Mouse (Mus musculus) liver, embryonic 12.5 days (tissue): ENCODE measurements around the gene Pth1r. TPM values are rescaled to one million over a fixed set of nuclear protein-coding genes. Genes with fewer than 3 reads are reported as not detected.

ENCODE experiments used
- ATAC-seq: fragments of 200-750 bp; cut with Nextera tagmentation; 2 replicates; pipeline ENCODE4 v1.8.0; 2017; ENCODE audit warnings: moderate number of reproducible peaks, mild to moderate bottlenecking, moderate library complexity
- H3K27ac ChIP-seq: fragments of 300-500 bp; sonication (generic); 2 replicates; pipeline ENCODE4 v1.5.1; 2016; ENCODE audit warnings: mild to moderate bottlenecking
- H3K27me3 ChIP-seq: fragments of 300-500 bp; sonication (generic); replicated peaks from 2 replicates; pipeline ENCODE4 v1.6.1; 2016; ENCODE audit warnings: mild to moderate bottlenecking, moderate library complexity
- H3K36me3 ChIP-seq: fragments of 300-500 bp; sonication (generic); 2 replicates; pipeline ENCODE4 v1.6.1; 2016; ENCODE audit warnings: mild to moderate bottlenecking, moderate library complexity
- H3K4me1 ChIP-seq: fragments of 300-500 bp; sonication (generic); 2 replicates; pipeline ENCODE4 v1.6.1; 2016
- H3K4me2 ChIP-seq: fragments of 300-500 bp; sonication (generic); 2 replicates; pipeline ENCODE4 v1.6.1; 2016; ENCODE audit warnings: mild to moderate bottlenecking, moderate library complexity
- H3K4me3 ChIP-seq: fragments of 300-500 bp; sonication (generic); 2 replicates; pipeline ENCODE4 v1.5.1; 2016; ENCODE audit warnings: mild to moderate bottlenecking, moderate library complexity
- H3K9ac ChIP-seq: fragments of 300-500 bp; sonication (generic); 2 replicates; pipeline ENCODE4 v1.6.1; 2016; ENCODE audit warnings: mild to moderate bottlenecking, moderate library complexity
- H3K9me3 ChIP-seq: fragments of 300-500 bp; sonication (generic); replicated peaks from 2 replicates; pipeline ENCODE4 v1.6.1; 2016; ENCODE audit warnings: mild to moderate bottlenecking, moderate library complexity
- WGBS: fragments of 180-500 bp; shearing (Covaris S2); methylation state at CpG from one replicate; pipeline ENCODE4 v1.1.7; 2016; ENCODE audit not compliant: insufficient replicate concordance; 5-methylcytosine and 5-hydroxymethylcytosine counted together
- polyA plus RNA-seq: library from polyadenylated mRNA; unstranded; fragments of >200 nt; fragmentation: Nextera tagmentation; extraction: Ambion mirVana; gene quantifications from 2 replicates; pipeline ENCODE4 v1.2.1, GENCODE M21; 2016

The Pth1r gene
- polyA plus RNA-seq, 1 experiment from 2014 or later = 9.1 TPM

DNA sequence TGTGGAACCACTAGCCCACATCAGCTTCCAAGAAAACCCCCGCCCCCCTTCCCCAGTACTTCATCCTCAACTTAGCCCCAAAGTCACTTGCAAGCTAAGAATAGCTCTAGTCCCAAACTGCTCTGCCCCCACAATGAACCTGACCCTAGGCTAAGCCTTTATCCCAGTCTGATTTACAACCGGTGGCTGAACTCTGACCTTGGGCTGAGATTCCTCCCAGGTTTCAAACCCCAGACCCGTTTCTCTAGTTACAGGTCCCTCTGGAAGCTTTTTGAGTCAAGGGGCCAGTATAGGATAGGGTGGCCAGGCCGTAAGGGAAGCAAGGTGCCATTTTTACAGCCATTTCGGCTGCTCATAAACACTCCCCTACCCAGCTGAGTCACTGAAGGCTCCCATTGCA, 707 bp downstream of the Pth1r start:
- peaks cover 73% of the 10 kb centered on the region for H3K27me3 ChIP-seq
- no peak overlapping the region for H3K4me2 ChIP-seq
- no peaks in the 10 kb centered on the region for H3K9me3 ChIP-seq
- 49% methylated on average over 5 of the region's 5 CpGs for WGBS
- peak overlapping the region; percentile 23; the same call in 1 of the 2 replicates for H3K27ac ChIP-seq
- H3K9ac ChIP-seq = no peak overlapping the region
- H3K4me1 ChIP-seq = peaks cover 51% of the 10 kb centered on the region
- ATAC-seq = no peak
- H3K4me3 ChIP-seq = no peak overlapping the region
- no peaks in the 10 kb centered on the region for H3K36me3 ChIP-seq

DNA sequence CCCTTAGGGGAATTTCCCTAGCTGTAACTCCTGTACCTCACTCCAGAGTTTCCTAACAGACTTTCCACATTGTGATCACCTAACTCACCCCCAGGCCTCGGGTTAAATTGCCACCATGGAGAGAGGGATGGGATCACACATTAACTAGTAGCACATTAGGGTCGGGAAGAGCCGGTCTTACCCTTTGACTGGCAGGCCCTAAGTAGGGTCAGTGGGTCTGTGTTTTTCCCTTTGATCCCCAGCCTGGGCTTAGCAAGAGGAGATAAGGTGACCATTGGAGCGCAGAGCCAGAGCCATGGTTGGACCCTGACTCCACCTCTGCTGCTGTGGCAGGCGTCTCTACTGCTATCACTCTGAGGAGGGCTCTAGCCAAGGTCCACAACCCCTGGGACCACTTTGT, 1.2 kb downstream of the Pth1r start:
- Histone ChIP-seq H3K36me3 (no peaks in the 10 kb centered on the region), H3K4me2 (no peak overlapping the region), H3K27ac (no peak overlapping the region; the same call in 1 of the 2 replicates), H3K9ac (no peak overlapping the region), H3K9me3 (no peaks in the 10 kb centered on the region), H3K27me3 (peaks cover 78% of the 10 kb centered on the region), H3K4me3 (no peak overlapping the region), H3K4me1 (peaks cover 46% of the 10 kb centered on the region)
- WGBS = 29% methylated on average over 5 of the region's 5 CpGs
- peak; percentile 62 for ATAC-seq

DNA sequence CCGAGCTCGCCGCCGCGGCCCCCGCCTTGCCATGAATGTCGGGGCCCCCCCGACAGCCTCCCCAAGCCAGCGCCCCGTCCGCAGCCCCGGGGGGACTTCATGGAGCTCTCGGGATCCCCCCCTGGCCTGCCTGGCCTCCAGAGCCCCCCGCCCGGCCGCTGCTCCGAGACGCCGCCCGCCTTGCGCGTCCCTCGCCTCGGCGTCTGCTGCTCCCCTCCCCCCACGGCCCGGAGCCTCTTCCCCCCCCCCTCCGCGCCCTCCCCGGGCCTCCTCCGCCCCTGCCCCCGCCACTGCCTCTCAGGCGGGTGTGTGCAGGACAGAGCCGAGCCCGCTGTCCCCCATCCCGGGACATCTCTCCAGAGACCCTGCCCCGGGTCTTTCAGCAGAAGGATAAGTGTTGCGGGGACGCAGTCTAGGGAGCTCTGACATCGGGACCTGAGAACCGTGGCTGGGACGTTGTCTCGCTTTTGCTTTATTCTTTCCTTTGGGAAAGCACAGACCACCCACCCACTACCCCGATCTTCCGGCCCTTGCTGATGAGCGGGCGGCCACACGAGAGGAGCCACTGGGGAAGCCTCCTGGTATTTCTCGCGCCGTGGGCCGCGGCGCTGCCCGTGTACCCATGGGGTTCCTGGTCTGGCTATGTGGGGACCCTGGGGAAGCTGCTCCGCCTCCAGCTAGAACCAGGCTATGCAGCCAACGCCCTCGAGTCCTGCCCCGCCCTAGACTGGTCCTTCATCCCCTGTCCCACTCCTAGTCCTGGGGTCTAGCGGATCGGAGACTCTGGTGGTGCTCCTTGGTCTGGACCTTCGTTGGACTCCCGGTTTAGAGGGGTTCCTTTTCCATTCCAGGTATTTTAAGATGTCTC, 3.3 kb downstream of the Pth1r start:
- H3K27me3 ChIP-seq = peaks cover 98% of the 10 kb centered on the region

DNA sequence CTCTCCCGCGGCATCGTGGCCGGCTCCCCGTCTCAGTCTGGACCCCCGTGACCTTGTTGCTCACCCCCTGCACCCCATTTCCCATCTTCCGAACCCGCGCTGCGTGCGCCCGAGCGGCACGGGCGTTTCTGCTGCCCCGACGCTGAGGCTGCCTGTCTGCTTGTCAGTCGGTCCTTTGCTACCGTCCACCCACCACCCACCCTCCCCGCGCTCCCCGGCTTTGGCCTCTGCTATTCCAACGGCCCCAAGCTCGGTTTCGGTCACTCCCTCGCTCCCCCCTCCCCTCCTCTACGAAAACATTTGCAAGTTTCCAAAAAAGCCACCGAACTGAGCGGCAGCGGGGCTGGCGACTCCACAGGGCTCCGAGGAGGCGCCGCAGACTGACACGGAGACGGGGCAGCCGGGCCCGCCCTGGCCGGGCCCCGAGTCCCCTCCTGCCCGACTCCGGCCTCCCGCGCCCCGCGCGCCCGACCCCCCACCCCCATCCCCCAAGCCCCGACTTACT, 3.9 kb downstream of the Pth1r start:
- H3K27ac ChIP-seq = peak overlapping the region; percentile 54; the same call in 1 of the 2 replicates
- ATAC-seq = no peak
- no peaks in the 10 kb centered on the region for H3K36me3 ChIP-seq
- peaks cover 32% of the 10 kb centered on the region for H3K4me1 ChIP-seq
- H3K9ac ChIP-seq = peak overlapping the region; percentile 63
- H3K4me2 ChIP-seq = peak overlapping the region; percentile 72
- H3K4me3 ChIP-seq = peak overlapping the region; percentile 58
- H3K9me3 ChIP-seq = no peaks in the 10 kb centered on the region
- under 1% methylated on average over 49 of the region's 49 CpGs for WGBS
- peaks cover 97% of the 10 kb centered on the region for H3K27me3 ChIP-seq

More for the DNA sequence above, 3.3 kb downstream of the Pth1r start:
- H3K36me3 ChIP-seq = no peaks in the 10 kb centered on the region
- peak overlapping the region; percentile 58 for H3K4me3 ChIP-seq
- whole genome bisulfite sequencing = 4% methylated on average over 56 of the region's 63 CpGs
- no peak for ATAC-seq
- no peaks in the 10 kb centered on the region for H3K9me3 ChIP-seq
- peak overlapping the region; percentile 63 for H3K9ac ChIP-seq
- H3K4me1 ChIP-seq = peaks cover 32% of the 10 kb centered on the region
- peak overlapping the region; percentile 54; the same call in 1 of the 2 replicates for H3K27ac ChIP-seq
- H3K4me2 ChIP-seq = peak overlapping the region; percentile 72

DNA sequence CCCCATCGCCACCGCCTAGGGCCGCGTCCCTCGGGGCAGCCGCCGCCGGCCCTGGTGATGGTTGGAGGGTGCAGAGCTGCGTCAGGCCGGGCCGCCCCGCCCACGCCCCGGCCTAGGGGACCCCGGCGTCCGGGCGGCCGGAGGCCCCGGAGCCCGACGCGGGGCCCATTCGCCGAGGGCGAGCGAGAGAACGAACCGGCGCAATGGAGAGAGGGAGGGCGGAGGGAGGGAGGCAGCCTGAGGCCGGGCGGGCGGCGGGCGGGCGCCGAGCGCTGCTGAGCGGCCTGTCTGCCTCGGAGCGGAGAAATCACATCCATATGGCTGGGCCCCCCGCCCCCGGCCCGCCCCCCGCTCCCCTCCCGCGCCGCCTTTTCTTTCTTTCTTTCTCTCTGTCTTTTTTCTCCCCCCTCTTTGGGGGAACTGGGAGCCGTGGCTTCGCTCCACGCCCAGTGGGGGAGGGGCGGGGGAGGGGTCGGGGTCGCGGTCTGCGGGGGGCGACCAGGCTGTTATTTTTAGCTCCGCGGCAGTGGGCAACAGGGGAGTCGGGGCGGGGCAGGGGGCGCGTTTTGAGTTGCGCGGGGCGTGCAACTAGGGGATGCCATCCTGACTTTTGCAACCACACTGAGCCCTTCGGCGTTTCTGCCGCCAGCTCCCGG, 4.5 kb downstream of the Pth1r start:
- H3K36me3 ChIP-seq = no peaks in the 10 kb centered on the region
- H3K4me3 ChIP-seq = peak overlapping the region; percentile 58
- peak overlapping the region; percentile 63 for H3K9ac ChIP-seq
- H3K4me2 ChIP-seq = peak overlapping the region; percentile 72
- peaks cover 32% of the 10 kb centered on the region for H3K4me1 ChIP-seq
- ATAC-seq = 0 out of 2 replicates have a peak, but pooled peaks have one; percentile 34
- WGBS = under 1% methylated on average over 49 of the region's 71 CpGs
- no peaks in the 10 kb centered on the region for H3K9me3 ChIP-seq
- H3K27me3 ChIP-seq = peaks cover 94% of the 10 kb centered on the region
- H3K27ac ChIP-seq = peak overlapping the region; percentile 54; the same call in 1 of the 2 replicates

DNA sequence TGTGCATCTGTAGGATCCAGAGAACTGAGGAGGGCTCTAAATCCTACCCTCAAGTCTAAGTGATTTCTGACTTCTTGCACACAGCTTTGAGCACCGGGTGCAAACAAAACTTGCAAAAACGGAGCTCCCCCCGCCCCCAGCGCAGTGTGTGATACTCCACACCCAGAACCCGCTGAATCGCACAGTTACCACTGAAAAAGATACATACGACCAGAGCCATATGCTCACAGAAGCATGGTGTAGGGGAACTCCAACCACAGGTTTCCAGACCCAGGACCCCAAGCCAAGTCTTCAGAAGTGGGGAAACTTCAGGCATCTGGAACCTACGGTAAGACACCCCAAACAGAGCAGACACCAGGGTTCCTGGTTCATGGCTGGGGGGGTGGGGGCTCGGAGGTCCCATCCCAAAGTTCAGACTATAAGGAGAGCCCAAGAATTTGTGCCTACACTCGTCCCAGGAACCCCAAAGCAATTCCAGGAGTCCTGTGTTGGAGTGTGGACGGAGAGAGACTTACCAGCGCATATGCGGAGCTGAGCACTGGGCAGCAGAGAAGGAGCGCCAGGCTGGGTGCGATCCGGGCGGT, 5.1 kb downstream of the Pth1r start, which contains the start of gene Myl3:
Gene Myl3, plus strand, starts transcription at position 151 of the 584 bp plus-strand sequence.
- Histone ChIP-seq H3K9me3 (no peaks in the 10 kb centered on the region), H3K4me1 (peaks cover 32% of the 10 kb centered on the region), H3K27me3 (peaks cover 94% of the 10 kb centered on the region), H3K9ac (peak within 1 kb of the TSS; percentile 63), H3K27ac (0 out of 2 replicates have a peak within 1 kb of the TSS, but pooled peaks have one; percentile 54), H3K4me3 (peak within 1 kb of the TSS; percentile 58), H3K4me2 (peak within 1 kb of the TSS; percentile 72), H3K36me3 (no peaks in the 10 kb centered on the region)
- no peak for ATAC-seq
- WGBS = 7% methylated on average over 17 of the region's 17 CpGs

DNA sequence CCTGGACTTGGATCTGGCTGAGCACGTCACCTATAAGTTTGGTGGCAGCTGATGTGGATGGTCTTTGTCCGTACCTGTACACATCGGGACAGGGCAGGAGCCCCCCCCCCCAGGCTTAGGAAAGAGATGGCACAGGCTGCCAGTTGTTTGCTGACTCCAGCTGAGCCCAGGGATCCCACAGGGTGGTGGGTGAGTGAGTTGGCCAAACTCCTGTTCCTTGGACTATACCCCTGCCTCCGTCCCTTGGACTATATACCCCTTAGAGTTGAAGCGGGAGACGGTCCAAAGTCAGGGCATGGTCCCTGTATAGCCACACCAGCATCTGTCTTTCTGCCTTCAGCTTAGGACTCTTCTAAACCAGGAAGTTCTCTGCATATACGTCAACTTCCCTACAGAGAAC, 7.0 kb downstream of the Pth1r start:
- peaks cover 30% of the 10 kb centered on the region for H3K4me1 ChIP-seq
- no peak overlapping the region for H3K27ac ChIP-seq
- H3K4me2 ChIP-seq = no peak overlapping the region
- H3K27me3 ChIP-seq = peaks cover 94% of the 10 kb centered on the region
- no peak overlapping the region for H3K9ac ChIP-seq
- H3K36me3 ChIP-seq = no peaks in the 10 kb centered on the region
- 69% methylated on average over 7 of the region's 7 CpGs for WGBS
- H3K4me3 ChIP-seq = no peak overlapping the region
- ATAC-seq = no peak
- H3K9me3 ChIP-seq = no peaks in the 10 kb centered on the region

DNA sequence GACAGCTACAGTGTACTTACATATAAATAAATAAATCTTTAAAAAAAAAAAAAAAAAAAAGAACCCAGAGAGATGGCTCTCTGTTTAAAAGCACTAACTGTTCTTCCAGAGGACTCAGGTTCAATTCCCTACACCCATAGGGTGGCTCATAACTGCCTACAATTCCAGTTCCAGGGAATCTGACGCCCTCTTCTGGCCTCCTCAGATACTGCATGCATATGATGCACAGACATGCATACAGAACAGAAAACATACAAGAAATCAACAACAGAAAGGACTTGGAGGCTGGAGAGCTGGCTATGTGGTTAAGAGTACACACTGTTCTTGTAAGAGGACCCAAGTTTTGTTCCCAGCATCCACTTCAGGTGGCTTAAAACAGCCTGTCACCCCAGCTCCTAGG, 8.9 kb downstream of the Pth1r start:
- Histone ChIP-seq H3K9me3 (no peaks in the 10 kb centered on the region), H3K4me1 (peaks cover 18% of the 10 kb centered on the region), H3K9ac (no peak overlapping the region), H3K27ac (no peak overlapping the region), H3K4me3 (no peak overlapping the region), H3K4me2 (no peak overlapping the region), H3K27me3 (peaks cover 94% of the 10 kb centered on the region), H3K36me3 (no peaks in the 10 kb centered on the region)
- 16% methylated on average over 1 of the region's 1 CpGs for WGBS
- ATAC-seq = no peak

DNA sequence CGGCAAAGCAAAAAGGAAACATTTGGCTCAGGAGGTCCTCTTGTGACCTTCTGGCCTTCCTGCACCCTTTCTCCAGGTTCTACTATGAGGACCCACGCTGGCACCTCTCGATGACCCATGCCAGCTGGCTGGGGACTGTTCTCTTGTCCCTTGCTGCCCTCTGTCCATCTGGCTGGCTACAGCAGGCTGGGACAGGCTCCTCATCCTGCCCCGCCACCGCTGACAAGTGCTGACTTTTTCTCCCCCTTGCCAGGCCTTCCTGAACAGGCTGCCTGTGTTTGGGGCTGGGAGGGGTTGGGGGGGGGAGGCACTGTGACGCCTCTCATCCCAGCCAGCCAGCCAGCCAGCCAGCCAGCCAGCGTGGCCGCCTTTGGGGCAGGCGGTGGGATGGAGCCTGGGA, 10.6 kb downstream of the Pth1r start:
- peaks cover 19% of the 10 kb centered on the region for H3K4me1 ChIP-seq
- ATAC-seq = no peak
- H3K9ac ChIP-seq = no peak overlapping the region
- no peak overlapping the region for H3K4me3 ChIP-seq
- no peak overlapping the region for H3K4me2 ChIP-seq
- no peak overlapping the region for H3K27ac ChIP-seq
- H3K9me3 ChIP-seq = no peaks in the 10 kb centered on the region
- WGBS = 59% methylated on average over 9 of the region's 9 CpGs
- H3K27me3 ChIP-seq = peaks cover 86% of the 10 kb centered on the region
- H3K36me3 ChIP-seq = no peaks in the 10 kb centered on the region

DNA sequence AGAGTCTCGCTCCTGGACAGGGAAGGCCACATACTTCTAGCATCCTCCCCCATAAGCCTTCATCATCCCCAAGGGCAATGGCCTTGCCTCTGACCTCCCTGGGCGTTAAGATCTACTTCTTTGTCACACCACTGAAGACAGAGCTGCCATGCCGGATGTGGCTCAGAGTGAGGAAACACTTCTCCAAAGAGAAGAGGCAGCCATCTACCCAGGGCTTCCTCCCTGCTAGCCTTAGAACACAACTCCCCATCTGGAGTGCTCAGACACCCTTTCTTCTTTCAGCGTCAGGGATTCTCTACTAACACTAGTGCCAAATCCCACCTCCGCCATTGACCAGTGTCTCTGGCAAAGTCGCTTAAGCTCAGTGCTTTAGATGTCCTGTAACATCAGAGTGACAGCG, 12.8 kb downstream of the Pth1r start:
- WGBS = 40% methylated on average over 7 of the region's 7 CpGs
- no peak overlapping the region for H3K27ac ChIP-seq
- no peak for ATAC-seq
- H3K9me3 ChIP-seq = no peaks in the 10 kb centered on the region
- H3K36me3 ChIP-seq = no peaks in the 10 kb centered on the region
- no peak overlapping the region for H3K4me3 ChIP-seq
- H3K4me1 ChIP-seq = peaks cover 19% of the 10 kb centered on the region
- H3K9ac ChIP-seq = no peak overlapping the region
- peaks cover 85% of the 10 kb centered on the region for H3K27me3 ChIP-seq
- no peak overlapping the region for H3K4me2 ChIP-seq

DNA sequence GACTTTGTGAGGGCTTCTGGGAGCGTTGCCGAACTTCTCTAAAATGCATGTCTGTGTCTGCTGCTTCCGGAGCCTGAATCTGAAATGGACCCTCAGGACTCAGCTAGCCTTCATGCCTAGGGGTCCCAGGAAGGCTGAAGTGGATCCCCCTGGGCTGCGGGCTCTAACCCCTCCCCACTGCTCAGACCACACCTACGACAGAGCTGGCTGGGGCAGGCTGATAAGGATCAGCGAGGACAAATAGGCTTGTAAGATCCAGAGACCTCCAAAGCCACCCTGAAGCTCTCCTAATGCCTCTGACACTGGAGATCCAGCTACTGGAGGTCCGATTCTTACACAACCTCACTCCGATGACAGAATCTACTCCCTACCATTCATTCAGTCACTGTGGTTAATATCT, 13.8 kb downstream of the Pth1r start:
- H3K9ac ChIP-seq = peak overlapping the region; percentile 56
- peak overlapping the region; percentile 46; the same call in 1 of the 2 replicates for H3K27ac ChIP-seq
- peaks cover 86% of the 10 kb centered on the region for H3K27me3 ChIP-seq
- WGBS = 9% methylated on average over 8 of the region's 8 CpGs
- no peaks in the 10 kb centered on the region for H3K36me3 ChIP-seq
- H3K4me3 ChIP-seq = peak overlapping the region; percentile 49
- peaks cover 19% of the 10 kb centered on the region for H3K4me1 ChIP-seq
- H3K9me3 ChIP-seq = no peaks in the 10 kb centered on the region
- ATAC-seq = no peak
- peak overlapping the region; percentile 75 for H3K4me2 ChIP-seq
